Mouse (Mus musculus) stomach, postnatal 0 days (tissue): ENCODE data around the gene Gm20425. TPM values are rescaled to one million over a fixed set of nuclear protein-coding genes. Genes with fewer than 3 reads are reported as not detected.

Source experiments
- ATAC-seq: fragments of 200-750 bp; cut with Nextera tagmentation; 2 replicates; pipeline ENCODE4 v1.8.0; 2017; ENCODE audit not compliant: low FRiP score, low TSS enrichment
- DNase-seq: peaks from one replicate; pipeline ENCODE4 v3.0.0-alpha.2; 2016; ENCODE audit warnings: low spot score
- H3K27ac ChIP-seq: fragments of 300-500 bp; sonication (generic); replicated peaks from 2 replicates; pipeline ENCODE4 v1.5.1; 2014; ENCODE audit warnings: mild to moderate bottlenecking, control low read depth
- H3K27me3 ChIP-seq: fragments of 300-500 bp; sonication (generic); 2 replicates; pipeline ENCODE4 v1.6.1; 2014; ENCODE audit warnings: low read length; ENCODE audit not compliant: control insufficient read depth, insufficient read depth
- H3K36me3 ChIP-seq: fragments of 300-500 bp; sonication (generic); 2 replicates; pipeline ENCODE4 v1.6.1; 2014; ENCODE audit warnings: low read length, mixed read lengths; ENCODE audit not compliant: control insufficient read depth, insufficient read depth
- H3K4me1 ChIP-seq: fragments of 300-500 bp; sonication (generic); replicated peaks from 2 replicates; pipeline ENCODE4 v1.6.1; 2014; ENCODE audit warnings: antibody characterized with exemption; ENCODE audit not compliant: control insufficient read depth, insufficient read depth
- H3K4me2 ChIP-seq: fragments of 300-500 bp; sonication (generic); replicated peaks from 2 replicates; pipeline ENCODE4 v1.6.1; 2014; ENCODE audit warnings: low read depth, mild to moderate bottlenecking, control low read depth, moderate library complexity
- H3K4me3 ChIP-seq: fragments of 300-500 bp; sonication (generic); 2 replicates; pipeline ENCODE4 v1.5.1; 2014; ENCODE audit warnings: low read depth, low read length, control low read depth
- H3K9ac ChIP-seq: fragments of 300-500 bp; sonication (generic); 2 replicates; pipeline ENCODE4 v1.6.1; 2014; ENCODE audit warnings: mild to moderate bottlenecking, low read length, control low read depth, mixed read lengths
- H3K9me3 ChIP-seq: fragments of 300-500 bp; sonication (generic); 2 replicates; pipeline ENCODE4 v1.6.1; 2016; ENCODE audit warnings: low read length; ENCODE audit not compliant: control insufficient read depth
- CTCF ChIP-seq: IDR thresholded peaks from 2 replicates; pipeline ENCODE4 v1.5.1; 2016; ENCODE audit warnings: antibody characterized with exemption, low read depth, mild to moderate bottlenecking, moderate library complexity
- EP300 ChIP-seq: optimal IDR thresholded peaks from 2 replicates; pipeline ENCODE3; 2016; ENCODE audit warnings: antibody characterized with exemption
- WGBS: fragments of 180-500 bp; shearing (Covaris S2); extraction: QIAGEN DNeasy Blood & Tissue Kit; methylation state at CpG from one replicate; pipeline ENCODE4 v1.1.7; 2014; 5-methylcytosine and 5-hydroxymethylcytosine counted together
- polyA plus RNA-seq: library from polyadenylated mRNA; unstranded; fragments of >200 nt; fragmentation: Nextera tagmentation; extraction: Ambion mirVana; gene quantifications from 2 replicates; pipeline ENCODE4 v1.2.1, GENCODE M21; 2015

The Gm20425 gene
- polyA plus RNA-seq, 1 experiment from 2014 or later: 9.3 TPM

GRCm38 (mm10) chr9:103147103-103147502 lies 83.0 kb downstream of the Gm20425 start:
- H3K27me3 ChIP-seq: no peaks in the 10 kb centered on the region
- no peaks in the 10 kb centered on the region for H3K9me3 ChIP-seq
- H3K4me3 ChIP-seq: no peak overlapping the region
- ATAC-seq (no peak), DNase-seq (no peak)
- TF ChIP-seq EP300 (no peak), CTCF (no peak)
- no peak overlapping the region for H3K4me2 ChIP-seq
- H3K4me1 ChIP-seq: no peaks in the 10 kb centered on the region
- no peak overlapping the region for H3K27ac ChIP-seq
- WGBS: 68% methylated on average over 13 of the region's 13 CpGs
- no peak overlapping the region for H3K9ac ChIP-seq
- H3K36me3 ChIP-seq: no peaks in the 10 kb centered on the region

DNA sequence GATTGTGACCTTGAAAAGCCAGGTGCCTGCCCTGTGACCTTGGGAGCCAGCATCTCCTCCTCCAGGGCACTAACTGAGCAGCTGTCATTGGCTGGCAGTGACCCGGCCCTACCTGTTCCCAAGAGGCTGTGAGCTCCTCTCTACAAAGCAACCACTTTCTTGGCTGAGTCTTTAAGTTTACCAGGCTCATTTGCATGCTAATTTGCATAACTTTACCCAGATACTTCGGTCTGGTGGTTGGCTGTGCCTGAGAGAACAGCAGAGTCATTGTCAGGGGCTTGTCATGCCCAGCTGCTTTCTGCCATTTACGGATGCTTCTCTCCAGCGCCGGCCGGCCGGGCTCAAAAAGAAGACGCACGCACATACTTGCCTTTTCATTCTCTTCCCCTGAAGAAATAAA lies 83.4 kb downstream of the Gm20425 start:
- H3K9ac ChIP-seq: no peak overlapping the region

DNA sequence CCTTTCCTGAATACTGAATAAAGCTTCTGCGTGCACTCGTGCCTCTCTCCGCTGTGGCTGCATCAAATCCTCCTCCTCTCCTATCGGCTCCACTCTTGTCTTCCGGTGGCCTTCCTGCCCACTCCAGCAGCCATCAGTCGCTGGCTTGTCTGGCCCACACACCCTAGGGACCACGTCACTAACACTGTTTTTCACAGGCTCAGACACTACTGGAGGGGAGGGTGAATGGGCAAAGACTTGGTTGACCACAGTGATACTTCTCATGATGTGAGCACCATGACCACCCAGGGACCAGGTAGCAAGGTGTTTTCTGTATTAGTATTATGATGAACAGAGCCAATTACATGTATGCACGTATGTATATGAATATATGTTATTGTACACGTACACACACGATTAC lies 83.8 kb downstream of the Gm20425 start:
- H3K4me3 ChIP-seq: no peak overlapping the region
- no peaks in the 10 kb centered on the region for H3K36me3 ChIP-seq
- no peaks in the 10 kb centered on the region for H3K9me3 ChIP-seq
- WGBS: 84% methylated on average over 10 of the region's 10 CpGs
- no peaks in the 10 kb centered on the region for H3K4me1 ChIP-seq
- no peak for ATAC-seq
- no peak for DNase-seq
- H3K27ac ChIP-seq: no peak overlapping the region
- no peaks in the 10 kb centered on the region for H3K27me3 ChIP-seq
- no peak for TF ChIP-seq EP300
- TF ChIP-seq CTCF: no peak
- H3K4me2 ChIP-seq: no peak overlapping the region
- no peak overlapping the region for H3K9ac ChIP-seq

More for the DNA sequence above, 83.4 kb downstream of the Gm20425 start:
- no peak overlapping the region for H3K4me2 ChIP-seq
- no peaks in the 10 kb centered on the region for H3K36me3 ChIP-seq
- TF ChIP-seq CTCF (no peak), EP300 (no peak)
- no peak overlapping the region for H3K27ac ChIP-seq
- no peaks in the 10 kb centered on the region for H3K4me1 ChIP-seq
- WGBS: 41% methylated on average over 9 of the region's 9 CpGs
- no peaks in the 10 kb centered on the region for H3K27me3 ChIP-seq
- DNase-seq (no peak), ATAC-seq (no peak)
- H3K4me3 ChIP-seq: no peak overlapping the region
- H3K9me3 ChIP-seq: no peaks in the 10 kb centered on the region

DNA sequence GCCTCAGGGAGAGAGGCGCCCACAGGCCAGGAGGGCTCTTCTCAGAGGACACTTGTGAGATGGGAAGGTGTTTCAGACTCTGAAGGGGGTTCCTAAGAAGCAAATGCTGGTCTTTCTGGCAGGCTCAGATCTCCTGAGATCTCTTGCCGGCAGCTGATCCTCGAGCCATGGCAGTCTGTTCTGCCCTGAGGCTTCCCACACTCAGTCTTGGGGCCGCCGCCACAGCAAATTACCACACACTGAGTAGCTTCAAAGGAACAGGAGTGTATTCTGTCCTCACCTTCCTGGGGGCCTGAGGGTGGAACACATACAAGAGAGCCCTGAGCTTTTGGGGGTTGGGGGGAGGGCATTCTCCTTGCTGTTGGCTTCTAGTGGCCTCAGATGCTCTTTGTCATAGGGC lies 84.8 kb downstream of the Gm20425 start:
- DNase-seq (no peak), ATAC-seq (no peak)
- H3K4me2 ChIP-seq: no peak overlapping the region
- H3K4me3 ChIP-seq: no peak overlapping the region
- H3K27me3 ChIP-seq: no peaks in the 10 kb centered on the region
- TF ChIP-seq CTCF: no peak
- TF ChIP-seq EP300: no peak
- H3K36me3 ChIP-seq: no peaks in the 10 kb centered on the region
- no peak overlapping the region for H3K27ac ChIP-seq
- no peak overlapping the region for H3K9ac ChIP-seq
- H3K4me1 ChIP-seq: no peaks in the 10 kb centered on the region
- WGBS: 69% methylated on average over 5 of the region's 5 CpGs
- no peaks in the 10 kb centered on the region for H3K9me3 ChIP-seq

- DNase-seq: no peak
- Histone ChIP-seq H3K9me3 (no peaks in the 10 kb centered on the region), H3K27ac (no peak overlapping the region), H3K36me3 (no peaks in the 10 kb centered on the region), H3K4me3 (no peak overlapping the region), H3K4me1 (no peaks in the 10 kb centered on the region), H3K27me3 (no peaks in the 10 kb centered on the region), H3K9ac (no peak overlapping the region), H3K4me2 (no peak overlapping the region)
- ATAC-seq: no peak
- TF ChIP-seq EP300 (no peak), CTCF (no peak)
- 30% methylated on average over 4 of the region's 4 CpGs for WGBS
These were observed 86.2 kb downstream of the Gm20425 start for GRCm38 (mm10) chr9:103143881-103144280.

GRCm38 (mm10) chr9:103141266-103141665 lies 88.8 kb downstream of the Gm20425 start:
- no peak overlapping the region for H3K27ac ChIP-seq
- DNase-seq (no peak), ATAC-seq (no peak)
- H3K9me3 ChIP-seq: no peaks in the 10 kb centered on the region
- no peaks in the 10 kb centered on the region for H3K27me3 ChIP-seq
- 75% methylated on average over 7 of the region's 7 CpGs for WGBS
- no peaks in the 10 kb centered on the region for H3K36me3 ChIP-seq
- H3K4me3 ChIP-seq: no peak overlapping the region
- no peaks in the 10 kb centered on the region for H3K4me1 ChIP-seq
- no peak overlapping the region for H3K9ac ChIP-seq
- H3K4me2 ChIP-seq: no peak overlapping the region
- no peak for TF ChIP-seq CTCF
